Mouse (Mus musculus): ENCODE measurements around the gene Utp20. TPM values are rescaled to one million over a fixed set of nuclear protein-coding genes. Genes with fewer than 3 reads are reported as not detected.
"Not testable (repeated sequence)": the region's sequence is repeated elsewhere in the genome, so short reads cannot be mapped to it uniquely, and the experiment has no call there.

The Utp20 gene
- 11.1 and 11.7 TPM in 2 replicates for polyA plus RNA-seq (2015; fragmentation: Nextera tagmentation; extraction: Ambion mirVana)

DNA sequence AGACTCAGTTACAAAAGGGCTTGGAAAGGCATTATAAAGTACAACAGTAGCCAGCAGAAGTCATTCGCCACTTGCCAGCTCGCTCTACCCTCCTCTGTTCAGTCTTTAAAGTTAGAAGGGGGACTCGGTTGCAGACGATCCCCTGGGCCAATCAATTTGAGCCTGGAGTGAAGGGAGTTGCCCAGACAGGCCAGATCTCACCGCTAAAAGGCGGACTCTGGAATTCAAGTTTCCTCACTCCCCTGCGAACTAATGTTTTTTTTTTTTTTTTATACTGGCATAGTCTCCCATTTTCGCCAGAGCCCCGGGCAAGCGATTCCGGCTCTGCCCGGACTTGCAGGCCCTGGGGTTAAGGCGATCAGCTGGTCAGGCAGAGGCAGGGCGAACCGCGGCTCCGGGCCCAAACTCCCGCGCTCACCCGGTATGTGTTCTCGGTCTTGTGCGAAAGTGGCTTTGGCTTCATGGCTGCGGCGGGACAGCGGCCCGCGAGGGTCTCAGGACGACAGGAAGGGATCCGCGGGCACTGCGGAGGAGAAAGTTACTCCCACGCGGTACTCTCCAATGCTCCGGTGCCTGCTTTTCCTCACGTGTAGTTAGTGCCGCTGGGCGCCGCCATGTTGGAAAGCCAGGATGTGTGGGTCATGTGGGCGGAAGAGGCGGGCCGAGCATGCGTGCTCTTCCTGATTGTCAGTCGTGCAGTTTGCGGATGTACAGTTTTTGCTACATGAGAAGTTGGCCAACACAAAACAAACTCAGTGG, at the start of gene Utp20:
TSS of gene Utp20 (minus strand) at position 617 of the 759 bp plus-strand sequence.
- ATAC-seq: peak; percentile 100
- peak within 1 kb of the TSS; percentile 69 for H3K4me3 ChIP-seq (replicated peaks)
- peak within 1 kb of the TSS; percentile 66 for H3K9ac ChIP-seq (replicated peaks)
- H3K36me3 ChIP-seq: peaks cover 17% of the 10 kb centered on the region
- under 1% methylated on average over 44 of the region's 44 CpGs for WGBS
- no peaks in the 10 kb centered on the region for H3K9me3 ChIP-seq
- no peaks in the 10 kb centered on the region for H3K27me3 ChIP-seq
- H3K4me1 ChIP-seq (replicated peaks): peaks cover 14% of the 10 kb centered on the region
- H3K4me2 ChIP-seq (replicated peaks): peak within 1 kb of the TSS; percentile 70
- no peak within 1 kb of the TSS for H3K27ac ChIP-seq

DNA sequence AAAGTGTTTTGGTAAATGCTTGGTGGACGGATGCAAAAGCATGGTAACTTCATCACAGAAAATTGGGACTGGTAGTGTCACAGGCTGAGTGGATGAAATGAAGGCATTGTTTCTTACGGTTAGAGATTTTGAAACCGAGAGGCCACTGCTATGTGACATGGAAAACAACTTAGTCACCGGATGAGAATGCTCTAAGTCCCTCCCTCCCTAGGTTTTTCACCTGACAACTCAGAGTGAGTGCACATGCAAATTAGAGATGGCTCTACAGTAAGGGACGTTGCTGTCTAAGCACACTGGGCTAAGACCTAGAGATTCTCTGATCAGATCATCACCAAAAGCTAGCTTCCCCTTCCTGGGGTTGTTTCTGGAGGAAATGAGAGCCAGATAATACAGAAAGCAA, 48.3 kb upstream of the Utp20 start:
- Histone ChIP-seq H3K4me2 (replicated peaks) (no peak overlapping the region), H3K9me3 (no peaks in the 10 kb centered on the region), H3K27me3 (no peaks in the 10 kb centered on the region), H3K4me3 (replicated peaks) (no peak overlapping the region), H3K4me1 (replicated peaks) (no peaks in the 10 kb centered on the region), H3K36me3 (no peaks in the 10 kb centered on the region), H3K27ac (no peak overlapping the region), H3K9ac (replicated peaks) (no peak overlapping the region)
- 77% methylated on average over 5 of the region's 5 CpGs for WGBS
- ATAC-seq: no peak

DNA sequence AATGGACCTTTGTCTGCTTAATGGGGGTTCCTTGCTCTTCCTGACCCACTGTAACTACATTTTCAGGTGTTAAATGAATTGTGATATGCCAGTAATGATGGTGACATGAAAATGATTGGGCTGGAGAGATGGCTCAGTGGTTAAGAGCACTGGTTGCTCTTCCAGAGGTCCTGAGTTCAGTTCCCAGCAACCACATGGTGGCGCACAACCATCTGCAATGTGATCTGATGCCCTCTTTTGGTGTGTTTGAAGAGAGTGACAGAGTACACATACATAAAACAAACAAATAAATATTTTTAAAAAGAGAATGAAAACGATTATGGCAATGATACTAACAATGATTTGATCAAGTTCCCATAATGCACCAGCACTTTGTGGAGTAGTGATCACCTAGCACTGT, 39.4 kb upstream of the Utp20 start:
- Histone ChIP-seq H3K4me2 (replicated peaks) (no peak overlapping the region), H3K9me3 (no peaks in the 10 kb centered on the region), H3K27ac (no peak overlapping the region), H3K4me1 (replicated peaks) (no peaks in the 10 kb centered on the region), H3K27me3 (no peaks in the 10 kb centered on the region), H3K4me3 (replicated peaks) (no peak overlapping the region), H3K9ac (replicated peaks) (no peak overlapping the region), H3K36me3 (no peaks in the 10 kb centered on the region)
- ATAC-seq: no peak
- WGBS: 66% methylated on average over 2 of the region's 2 CpGs

DNA sequence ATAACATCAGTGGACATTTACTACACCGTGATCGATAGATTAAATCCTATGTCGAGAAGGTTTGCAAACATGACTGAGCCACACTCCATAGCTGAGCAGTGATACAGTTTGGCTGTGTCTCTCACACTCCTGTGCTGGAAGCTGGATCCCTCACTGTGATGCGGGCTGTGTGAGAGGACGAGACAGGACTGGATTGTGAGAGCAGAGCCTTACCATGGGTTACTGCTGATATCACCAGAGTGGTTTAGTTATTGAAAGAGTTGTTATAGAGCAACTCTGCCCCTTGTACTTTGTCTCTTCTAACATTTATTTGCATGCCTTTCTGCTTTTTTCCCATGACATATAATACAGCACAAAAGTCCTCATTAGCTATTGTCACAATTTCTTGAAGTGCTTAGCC, 35.7 kb upstream of the Utp20 start:
- Histone ChIP-seq H3K4me2 (replicated peaks) (no peak overlapping the region), H3K9me3 (no peaks in the 10 kb centered on the region), H3K4me3 (replicated peaks) (no peak overlapping the region), H3K4me1 (replicated peaks) (no peaks in the 10 kb centered on the region), H3K27ac (no peak overlapping the region), H3K36me3 (no peaks in the 10 kb centered on the region), H3K9ac (replicated peaks) (no peak overlapping the region), H3K27me3 (no peaks in the 10 kb centered on the region)
- 90% methylated on average over 5 of the region's 5 CpGs for WGBS
- no peak for ATAC-seq

DNA sequence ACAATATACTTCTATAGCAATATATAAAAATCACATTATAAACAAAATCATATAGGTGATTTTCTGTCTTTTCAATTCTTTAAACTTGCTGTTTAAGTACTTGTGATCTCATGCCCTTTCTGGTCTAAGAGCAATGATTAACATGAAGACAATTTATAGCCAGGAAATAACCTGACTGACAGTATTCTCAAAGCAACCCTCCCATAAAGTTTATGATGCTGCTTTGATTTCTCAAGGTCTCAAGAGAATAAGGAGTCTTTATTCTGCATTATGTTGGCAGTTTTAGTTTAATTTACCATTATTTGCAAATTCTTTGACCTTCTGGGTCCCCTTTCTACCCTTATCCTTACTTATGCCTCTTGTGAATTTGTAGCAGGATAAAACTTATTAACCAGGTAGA, 34.8 kb upstream of the Utp20 start:
- ATAC-seq: no peak
- no peaks in the 10 kb centered on the region for H3K4me1 ChIP-seq (replicated peaks)

DNA sequence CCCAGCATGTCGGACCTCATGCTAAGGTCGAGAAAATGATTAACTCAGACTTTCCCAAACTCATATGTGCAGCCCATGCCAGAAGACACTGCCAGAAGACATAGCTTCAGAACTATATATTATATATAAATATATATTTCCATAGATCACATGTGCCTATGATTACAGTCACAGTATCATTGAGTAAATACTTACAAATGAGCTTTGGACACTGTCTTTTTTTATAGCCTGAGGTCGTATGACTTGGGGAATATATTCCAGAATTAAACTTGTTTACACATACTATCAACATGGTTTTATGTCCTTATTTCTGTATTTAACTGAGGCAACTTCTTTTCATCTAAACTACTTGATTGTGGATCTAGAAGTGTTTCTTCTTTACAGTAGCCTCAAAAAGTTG, 34.3 kb upstream of the Utp20 start:
- Histone ChIP-seq H3K4me1 (replicated peaks) (no peaks in the 10 kb centered on the region), H3K27me3 (no peaks in the 10 kb centered on the region), H3K4me2 (replicated peaks) (no peak overlapping the region), H3K27ac (no peak overlapping the region), H3K9me3 (no peaks in the 10 kb centered on the region), H3K9ac (replicated peaks) (no peak overlapping the region), H3K4me3 (replicated peaks) (no peak overlapping the region), H3K36me3 (no peaks in the 10 kb centered on the region)
- 81% methylated on average over 3 of the region's 3 CpGs for WGBS
- no peak for ATAC-seq

More for the DNA sequence above, 34.8 kb upstream of the Utp20 start:
- H3K9ac ChIP-seq (replicated peaks): no peak overlapping the region
- H3K27me3 ChIP-seq: no peaks in the 10 kb centered on the region
- H3K36me3 ChIP-seq: no peaks in the 10 kb centered on the region
- no peak overlapping the region for H3K4me2 ChIP-seq (replicated peaks)
- no peak overlapping the region for H3K4me3 ChIP-seq (replicated peaks)
- H3K27ac ChIP-seq: no peak overlapping the region
- H3K9me3 ChIP-seq: no peaks in the 10 kb centered on the region

DNA sequence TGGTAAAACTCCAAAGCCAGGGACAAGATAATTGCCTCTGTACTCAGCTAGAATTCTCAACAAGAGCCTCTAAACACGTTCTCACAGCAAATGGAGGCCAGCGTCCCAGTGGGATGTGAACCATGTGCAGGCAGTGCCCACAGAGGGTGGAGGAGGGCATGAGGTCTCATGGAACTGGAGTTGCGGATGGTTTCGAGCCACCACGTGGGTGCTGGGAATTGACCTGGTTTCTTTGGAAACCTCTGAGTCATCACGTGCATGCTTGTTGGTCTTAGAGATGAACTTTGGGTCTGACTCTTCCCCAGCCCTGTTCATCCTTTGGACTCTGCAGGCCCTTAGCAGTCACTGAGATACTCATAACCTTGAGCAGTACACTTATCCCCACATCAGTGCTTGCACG, 26.7 kb upstream of the Utp20 start:
- Histone ChIP-seq H3K9me3 (no peaks in the 10 kb centered on the region), H3K4me1 (replicated peaks) (no peaks in the 10 kb centered on the region), H3K36me3 (no peaks in the 10 kb centered on the region), H3K4me3 (replicated peaks) (no peak overlapping the region), H3K27me3 (no peaks in the 10 kb centered on the region), H3K27ac (no peak overlapping the region), H3K9ac (replicated peaks) (no peak overlapping the region), H3K4me2 (replicated peaks) (no peak overlapping the region)
- ATAC-seq: no peak
- 89% methylated on average over 7 of the region's 7 CpGs for WGBS

DNA sequence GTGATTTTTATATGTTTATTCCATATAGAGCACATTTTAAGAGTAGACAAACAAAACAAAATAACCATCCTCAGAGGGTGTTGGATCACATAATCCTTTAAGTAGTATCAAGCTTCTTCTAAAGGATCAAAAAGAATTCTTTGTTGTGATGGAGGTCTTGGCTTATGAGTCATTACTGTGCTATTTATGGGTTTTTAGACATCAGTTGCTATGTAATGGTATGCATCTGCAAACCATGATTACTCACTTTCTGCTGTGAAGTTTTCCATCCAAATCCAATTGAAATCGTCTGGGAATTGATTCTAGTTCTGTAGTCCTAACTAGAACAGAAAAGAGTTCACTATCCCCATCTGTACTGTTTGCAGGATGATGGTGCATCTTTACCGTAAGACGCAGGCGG, 23.4 kb upstream of the Utp20 start:
- H3K27me3 ChIP-seq: no peaks in the 10 kb centered on the region
- WGBS: 90% methylated on average over 4 of the region's 4 CpGs
- no peak overlapping the region for H3K4me3 ChIP-seq (replicated peaks)
- no peak overlapping the region for H3K27ac ChIP-seq
- no peak overlapping the region for H3K9ac ChIP-seq (replicated peaks)
- no peak for ATAC-seq
- H3K4me1 ChIP-seq (replicated peaks): no peaks in the 10 kb centered on the region
- no peak overlapping the region for H3K4me2 ChIP-seq (replicated peaks)
- H3K9me3 ChIP-seq: no peaks in the 10 kb centered on the region
- H3K36me3 ChIP-seq: no peaks in the 10 kb centered on the region

DNA sequence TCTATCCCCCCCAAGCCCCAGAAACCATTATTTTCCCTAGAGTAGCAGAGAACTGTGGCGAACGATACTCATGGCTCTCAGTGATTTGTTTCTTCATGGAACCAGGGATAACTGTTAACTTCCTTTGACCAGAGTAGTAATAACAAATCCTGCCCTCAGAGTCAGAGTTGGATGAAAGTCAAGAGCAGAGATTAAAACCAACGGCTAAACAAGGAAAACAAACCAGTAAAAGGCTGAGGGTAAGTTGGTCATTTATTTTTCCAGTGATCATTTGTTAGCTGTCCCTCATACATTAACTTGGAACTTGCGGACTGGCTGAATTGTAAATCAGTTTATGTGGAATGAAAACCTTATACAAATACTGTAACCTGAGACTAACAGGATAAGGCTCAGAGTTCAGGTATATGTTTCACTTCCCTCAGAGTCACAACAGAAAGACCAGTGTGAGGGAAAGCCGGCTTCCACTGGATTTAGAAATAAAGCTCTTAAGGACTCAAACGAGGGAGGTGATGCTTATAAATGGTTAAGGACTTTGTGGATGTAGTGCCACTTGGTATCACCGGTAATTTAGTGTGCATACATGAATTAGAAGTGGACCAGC, 22.4 kb upstream of the Utp20 start:
- Histone ChIP-seq H3K9ac (replicated peaks) (no peak overlapping the region), H3K4me2 (replicated peaks) (no peak overlapping the region), H3K27me3 (no peaks in the 10 kb centered on the region), H3K4me1 (replicated peaks) (no peaks in the 10 kb centered on the region), H3K9me3 (no peaks in the 10 kb centered on the region), H3K36me3 (no peaks in the 10 kb centered on the region), H3K4me3 (replicated peaks) (no peak overlapping the region), H3K27ac (no peak overlapping the region)
- no peak for ATAC-seq
- 89% methylated on average over 7 of the region's 7 CpGs for WGBS

DNA sequence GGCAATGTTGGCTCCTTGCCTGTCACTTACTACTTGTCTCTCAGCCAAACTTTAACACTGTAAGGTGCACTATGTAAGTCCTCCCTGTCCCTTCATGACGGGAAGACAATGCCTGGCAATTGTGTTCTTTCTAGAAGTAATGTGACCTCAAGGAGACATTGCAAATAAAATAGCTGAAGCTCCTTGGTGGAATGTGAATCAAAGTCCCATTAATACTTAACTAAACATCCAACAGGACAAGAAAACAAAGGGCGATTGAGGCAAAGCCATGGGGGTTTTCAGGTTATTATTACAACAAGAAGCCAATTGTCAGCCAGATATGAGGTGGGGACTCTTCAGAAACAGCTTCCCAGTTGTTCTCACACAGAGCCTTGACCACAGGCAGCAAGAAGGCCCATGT, 7.6 kb upstream of the Utp20 start:
- Histone ChIP-seq H3K27me3 (no peaks in the 10 kb centered on the region), H3K4me3 (replicated peaks) (no peak overlapping the region), H3K36me3 (no peaks in the 10 kb centered on the region), H3K9me3 (no peaks in the 10 kb centered on the region), H3K9ac (replicated peaks) (no peak overlapping the region), H3K4me2 (replicated peaks) (no peak overlapping the region), H3K4me1 (replicated peaks) (no peaks in the 10 kb centered on the region), H3K27ac (no peak overlapping the region)
- WGBS: 73% methylated on average over 2 of the region's 2 CpGs
- no peak for ATAC-seq

DNA sequence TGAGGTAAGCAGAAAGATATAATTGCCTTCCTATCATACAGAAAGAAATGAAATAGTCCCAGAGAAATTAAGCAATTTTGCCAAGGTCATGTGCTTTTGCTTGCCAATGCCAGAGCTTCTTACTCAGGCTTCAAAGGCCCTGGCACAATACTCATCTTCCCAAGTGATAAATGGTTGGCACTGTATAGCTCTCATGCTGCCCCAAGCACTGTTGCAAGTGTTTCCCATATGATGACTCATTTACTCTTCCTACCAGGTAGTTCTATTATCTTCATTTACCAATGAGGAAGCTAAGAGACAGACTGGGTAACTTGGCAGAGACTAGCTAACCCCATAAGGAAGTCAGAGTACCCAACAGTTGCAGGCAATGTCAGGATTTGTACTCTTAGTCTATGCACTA, 1.8 kb upstream of the Utp20 start:
- Histone ChIP-seq H3K27ac (no peak overlapping the region), H3K9ac (replicated peaks) (no peak overlapping the region), H3K27me3 (no peaks in the 10 kb centered on the region), H3K9me3 (no peaks in the 10 kb centered on the region), H3K4me3 (replicated peaks) (no peak overlapping the region), H3K4me1 (replicated peaks) (peaks cover 14% of the 10 kb centered on the region), H3K4me2 (replicated peaks) (no peak overlapping the region), H3K36me3 (peaks cover 10% of the 10 kb centered on the region)
- no peak for ATAC-seq

DNA sequence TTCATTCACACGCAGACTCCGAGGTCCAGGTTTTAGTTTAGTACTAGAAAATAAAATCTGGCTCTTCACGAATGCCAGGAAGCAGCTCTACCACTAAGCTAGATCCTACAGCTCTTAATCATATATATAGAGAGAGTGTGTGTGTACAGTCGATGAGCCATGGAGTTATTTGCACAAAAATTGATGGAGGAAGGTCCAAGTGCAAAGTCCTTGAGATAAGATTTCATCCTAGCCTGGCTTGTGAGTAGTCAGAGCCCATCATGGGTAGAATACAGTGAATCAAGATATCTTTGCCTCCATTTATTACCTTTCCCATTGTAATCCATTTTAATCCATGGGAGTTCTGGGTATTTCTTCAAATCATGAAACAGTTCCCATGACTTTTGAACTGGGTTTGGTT, 992 bp upstream of the Utp20 start:
- H3K36me3 ChIP-seq: peaks cover 12% of the 10 kb centered on the region
- peak overlapping the region; percentile 69 for H3K4me3 ChIP-seq (replicated peaks)
- no peak for ATAC-seq
- peaks cover 14% of the 10 kb centered on the region for H3K4me1 ChIP-seq (replicated peaks)
- H3K27ac ChIP-seq: no peak overlapping the region
- H3K4me2 ChIP-seq (replicated peaks): peak overlapping the region; percentile 70
- no peak overlapping the region for H3K9ac ChIP-seq (replicated peaks)
- no peaks in the 10 kb centered on the region for H3K27me3 ChIP-seq
- H3K9me3 ChIP-seq: no peaks in the 10 kb centered on the region
- 93% methylated on average over 4 of the region's 4 CpGs for WGBS

DNA sequence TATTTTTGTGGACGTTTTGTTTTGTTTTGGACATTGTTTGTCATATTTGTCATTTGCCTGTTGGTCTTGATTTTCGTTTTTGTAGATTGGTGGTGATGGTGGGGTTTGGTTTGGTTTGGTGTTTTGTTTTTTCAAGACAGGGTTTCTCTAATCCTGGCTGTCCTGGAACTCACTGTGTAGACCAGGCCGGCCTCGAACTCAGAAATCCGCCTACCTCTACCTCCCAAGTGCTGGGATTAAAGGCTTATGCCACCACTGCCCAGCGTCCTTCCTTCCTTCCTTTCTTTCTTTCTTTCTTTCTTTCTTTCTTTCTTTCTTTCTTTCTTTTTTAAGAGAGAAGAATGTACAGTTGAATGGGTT, 323 bp upstream of the Utp20 start:
- H3K4me1 ChIP-seq (replicated peaks): peaks cover 14% of the 10 kb centered on the region
- not testable (repeated sequence) for H3K27me3 ChIP-seq, H3K9me3 ChIP-seq, H3K27ac ChIP-seq
- peak overlapping the region; percentile 69 for H3K4me3 ChIP-seq (replicated peaks)
- under 1% methylated on average over 6 of the region's 6 CpGs for WGBS
- H3K36me3 ChIP-seq: peaks cover 15% of the 10 kb centered on the region
- H3K4me2 ChIP-seq (replicated peaks): peak overlapping the region; percentile 70
- H3K9ac ChIP-seq (replicated peaks): peak overlapping the region; percentile 66
- peak; percentile 81 for ATAC-seq
